Mouse (Mus musculus) olfactory bulb, adult 2 months (tissue): ENCODE results near the gene Nek4.

Experiments
- CTCF ChIP-seq: fragments of 200-500 bp; IDR thresholded peaks from 2 replicates; pipeline ENCODE4 v1.5.1; 2012; ENCODE audit warnings: low read depth, mild to moderate bottlenecking, low read length, moderate library complexity; ENCODE audit not compliant: insufficient read depth
- POLR2A ChIP-seq: fragments of 200-500 bp; IDR thresholded peaks from 2 replicates; pipeline ENCODE4 v1.6.1; 2012; ENCODE audit warnings: mild to moderate bottlenecking, low read depth, low read length, moderate library complexity; ENCODE audit not compliant: insufficient read depth

- TF ChIP-seq CTCF (no peak), POLR2A (no peak)
Measured at GRCm38 (mm10) chr14:30996417-30996816, 45.2 kb downstream of the Nek4 start.
